Mouse (Mus musculus) C2C12 (cell line): Measurements from ENCODE around the gene Olfr747. TPM values are rescaled to one million over a fixed set of nuclear protein-coding genes. Genes with fewer than 3 reads are reported as not detected.
"Not testable (repeated sequence)": the region's sequence is repeated elsewhere in the genome, so short reads cannot be mapped to it uniquely, and the experiment has no call there.

Source experiments
- H3K27me3 ChIP-seq: one replicate; pipeline ENCODE4 v1.6.1; 2011; ENCODE audit not compliant: control insufficient read depth, insufficient read depth, insufficient read length
- H3K36me3 ChIP-seq: one replicate; pipeline ENCODE4 v1.6.1; 2011; ENCODE audit not compliant: control insufficient read depth, insufficient read depth
- H3K4me3 ChIP-seq: one replicate; pipeline ENCODE4 v1.5.1; 2011; ENCODE audit warnings: mild to moderate bottlenecking, control low read depth; ENCODE audit not compliant: poor library complexity, insufficient read depth, severe bottlenecking
- H3K79me2 ChIP-seq: one replicate; pipeline ENCODE4 v1.6.1; 2011; ENCODE audit not compliant: control insufficient read depth, insufficient read depth
- H3K79me3 ChIP-seq: one replicate; pipeline ENCODE4 v1.6.1; 2011; ENCODE audit warnings: low read depth, control low read depth
- H3ac ChIP-seq: one replicate; pipeline ENCODE3; 2011; ENCODE audit warnings: low read depth; ENCODE audit not compliant: control insufficient read depth, insufficient read length
- CEBPB ChIP-seq: IDR thresholded peaks from one replicate; pipeline ENCODE4 v1.6.1; 2011; ENCODE audit warnings: low read depth, mild to moderate bottlenecking, control low read depth, moderate library complexity
- CTCF ChIP-seq: IDR thresholded peaks from one replicate; pipeline ENCODE4 v1.5.1; 2011; ENCODE audit not compliant: control insufficient read depth, insufficient read depth, insufficient read length
- FOSL1 ChIP-seq: IDR thresholded peaks from one replicate; pipeline ENCODE4 v1.8.0; 2011; ENCODE audit warnings: mild to moderate bottlenecking, low read length; ENCODE audit not compliant: poor library complexity, insufficient read depth, severe bottlenecking
- MAX ChIP-seq: IDR thresholded peaks from one replicate; pipeline ENCODE4 v1.6.1; 2011; ENCODE audit warnings: mild to moderate bottlenecking, control low read depth
- MYOD1 ChIP-seq: IDR thresholded peaks from one replicate; pipeline ENCODE4 v1.6.1; 2011; ENCODE audit warnings: low read depth; ENCODE audit not compliant: control insufficient read depth, insufficient read length
- MYOG ChIP-seq: IDR thresholded peaks from one replicate; pipeline ENCODE4 v1.6.1; 2011; ENCODE audit not compliant: control insufficient read depth, insufficient read length; ENCODE audit errors: extremely low read depth
- USF1 ChIP-seq: IDR thresholded peaks from one replicate; pipeline ENCODE4 v1.6.1; 2011; ENCODE audit warnings: low read depth, mild to moderate bottlenecking, control low read depth, moderate library complexity
- long read RNA-seq, 2 experiments: library from polyadenylated mRNA; unstranded; transcript quantifications; one replicate each; pipeline ENCODE4 v2.0.0; 2019 to 2020
- polyA plus RNA-seq: library from polyadenylated mRNA; unstranded; fragments of >200 nt; fragmentation: generic; extraction: Trizol; gene quantifications from one replicate; pipeline ENCODE4 v1.2.1, GENCODE M21; 2012; ENCODE audit warnings: missing spikeins

Gene Olfr747
- polyA plus RNA-seq, result not detected
- long read RNA-seq, experiment 1, result 0 reads
- long read RNA-seq, experiment 2, result 0 reads

- Histone ChIP-seq H3K79me3 (no peaks in the 10 kb centered on the region), H3K79me2 (no peaks in the 10 kb centered on the region), H3K36me3 (no peaks in the 10 kb centered on the region), H3K27me3 (no peaks in the 10 kb centered on the region), H3K4me3 (no peak within 1 kb of the TSS), H3ac (no peak within 1 kb of the TSS)
- no peak for TF ChIP-seq FOSL1
- TF ChIP-seq MAX, result no peak
- TF ChIP-seq MYOD1, result no peak
- no peak for TF ChIP-seq CTCF
- no peak for TF ChIP-seq USF1
- no peak for TF ChIP-seq CEBPB
- TF ChIP-seq MYOG, result no peak
Measured at GRCm38 (mm10) chr14:50693106-50693505, at the start of gene Olfr747. Gene Olfr747, minus strand, starts transcription at chr14:50693206.

- H3K79me3 ChIP-seq, result no peaks in the 10 kb centered on the region
- TF ChIP-seq MYOD1, result no peak
Measured at GRCm38 (mm10) chr14:50741584-50741983, 48.6 kb upstream of the Olfr747 start.

GRCm38 (mm10) chr14:50740334-50740733 lies 47.3 kb upstream of the Olfr747 start:
- Histone ChIP-seq H3K36me3 (no peaks in the 10 kb centered on the region), H3K27me3 (no peaks in the 10 kb centered on the region), H3K4me3 (no peak overlapping the region), H3ac (no peak overlapping the region), H3K79me2 (no peaks in the 10 kb centered on the region), H3K79me3 (no peaks in the 10 kb centered on the region)
- TF ChIP-seq USF1 (no peak), FOSL1 (no peak), MYOG (no peak)

More at GRCm38 (mm10) chr14:50741584-50741983, 48.6 kb upstream of the Olfr747 start:
- H3K4me3 ChIP-seq, result no peak overlapping the region
- H3K79me2 ChIP-seq, result no peaks in the 10 kb centered on the region
- H3K36me3 ChIP-seq, result no peaks in the 10 kb centered on the region
- no peaks in the 10 kb centered on the region for H3K27me3 ChIP-seq
- H3ac ChIP-seq, result no peak overlapping the region

- not testable (repeated sequence) for H3K79me3 ChIP-seq, H3ac ChIP-seq, H3K36me3 ChIP-seq, H3K79me2 ChIP-seq, H3K4me3 ChIP-seq, H3K27me3 ChIP-seq
Measured at GRCm38 (mm10) chr14:50722371-50722770, 29.4 kb upstream of the Olfr747 start.

GRCm38 (mm10) chr14:50719875-50720274 lies 26.9 kb upstream of the Olfr747 start:
- H3K79me2 ChIP-seq, H3K4me3 ChIP-seq, H3K79me3 ChIP-seq, H3ac ChIP-seq, H3K36me3 ChIP-seq, H3K27me3 ChIP-seq: not testable (repeated sequence)

- H3K79me3 ChIP-seq, result no peaks in the 10 kb centered on the region
- H3K79me2 ChIP-seq, result no peaks in the 10 kb centered on the region
- H3K4me3 ChIP-seq, result no peak within 1 kb of the TSS
- H3ac ChIP-seq, result no peak within 1 kb of the TSS
- H3K27me3 ChIP-seq, result no peaks in the 10 kb centered on the region
- TF ChIP-seq MAX (no peak), MYOG (no peak), USF1 (no peak), CEBPB (no peak), FOSL1 (no peak), CTCF (no peak), MYOD1 (no peak)
- no peaks in the 10 kb centered on the region for H3K36me3 ChIP-seq
Measured at GRCm38 (mm10) chr14:50707073-50707472, 14.1 kb upstream of the Olfr747 start, which contains the start of gene Olfr748. Gene Olfr748, plus strand, starts transcription at chr14:50707373.

GRCm38 (mm10) chr14:50646783-50647182 lies 46.2 kb downstream of the Olfr747 start, which contains the start of gene Olfr746:
Gene Olfr746, plus strand, starts transcription at chr14:50647083.
- Histone ChIP-seq H3K27me3 (no peaks in the 10 kb centered on the region), H3K4me3 (no peak within 1 kb of the TSS), H3K79me3 (no peaks in the 10 kb centered on the region), H3K79me2 (no peaks in the 10 kb centered on the region), H3K36me3 (no peaks in the 10 kb centered on the region), H3ac (no peak within 1 kb of the TSS)
- no peak for TF ChIP-seq CTCF
- no peak for TF ChIP-seq FOSL1
- TF ChIP-seq MYOD1, result no peak
- TF ChIP-seq MYOG, result no peak
- TF ChIP-seq CEBPB, result no peak
- no peak for TF ChIP-seq MAX
- no peak for TF ChIP-seq USF1
